Mouse (Mus musculus) lung, adult 2 months (tissue): Measurements from ENCODE around the gene Ap1s2.

Experiments used
- CTCF ChIP-seq: fragments of 200-500 bp; IDR thresholded peaks from 2 replicates; pipeline ENCODE4 v1.5.1; 2011; ENCODE audit warnings: mild to moderate bottlenecking, low read length, control low read depth; ENCODE audit not compliant: insufficient read depth
- POLR2A ChIP-seq: fragments of 200-500 bp; IDR thresholded peaks from 2 replicates; pipeline ENCODE4 v1.6.1; 2011; ENCODE audit warnings: low read depth, mild to moderate bottlenecking, control low read depth, low read length, borderline replicate concordance; ENCODE audit errors: extremely low read depth

DNA sequence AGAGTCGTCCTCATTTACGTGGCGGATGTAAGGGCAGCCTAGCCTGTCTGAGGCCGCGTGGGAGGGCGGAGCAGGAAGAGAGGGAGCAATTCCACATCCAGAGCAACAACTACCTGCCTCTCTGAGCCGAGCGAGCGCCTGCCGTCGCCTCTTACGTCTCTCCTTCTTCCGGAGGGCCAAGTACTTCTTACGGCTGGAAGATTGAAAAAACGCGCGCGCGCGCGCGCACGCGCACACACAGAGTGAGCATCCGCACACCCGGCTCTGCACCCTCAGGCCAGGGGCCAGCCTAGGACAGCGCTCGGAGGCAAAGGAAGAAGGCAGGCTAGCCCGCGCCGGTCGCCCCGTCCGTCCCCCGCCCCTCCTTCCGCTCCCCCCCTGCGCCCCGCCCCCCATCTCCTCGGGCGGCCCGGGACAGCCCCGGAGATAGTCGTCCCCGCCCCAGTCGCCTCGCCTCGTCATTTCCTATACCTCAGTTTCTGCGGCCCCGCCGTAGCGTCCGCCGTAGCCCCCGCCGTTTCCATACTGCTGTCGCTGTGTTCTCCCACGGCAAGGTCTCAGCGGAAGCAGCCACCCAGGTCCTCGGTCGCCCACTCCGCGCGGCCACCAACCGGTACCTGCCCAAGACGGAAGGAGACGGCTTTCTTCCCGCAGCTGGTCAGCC is 49.1 kb downstream of the Ap1s2 start:
- no peak for TF ChIP-seq CTCF
- peak; percentile 62; the same call in 1 of the 2 replicates for TF ChIP-seq POLR2A
